Comparison of ENCODE assay signal across 11 mouse cellular contexts in the genomic region with DNA sequence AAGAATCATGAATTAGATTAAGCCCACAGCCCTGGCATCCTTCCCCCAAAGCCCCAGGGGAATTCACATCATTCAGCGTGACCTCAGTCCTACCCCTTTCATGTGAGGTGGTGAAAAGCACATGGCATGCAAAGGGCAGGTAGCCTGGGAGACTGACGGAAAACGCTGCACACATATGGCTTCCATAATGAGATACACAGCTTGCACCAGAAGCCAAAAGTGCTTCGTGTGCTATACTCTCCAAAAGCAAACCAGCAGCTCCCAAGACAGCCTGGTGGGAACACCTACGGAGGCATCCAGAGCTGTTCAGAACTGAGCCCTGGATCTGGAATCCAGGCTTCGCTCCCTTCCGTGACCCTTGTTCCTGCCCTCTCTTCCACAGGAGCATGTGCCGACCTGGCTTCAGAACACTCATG. TPM values are rescaled to one million over a fixed set of nuclear protein-coding genes. Genes with fewer than 3 reads are reported as not detected.
DNase-seq lines count a peak whose midpoint lies in the region; ATAC-seq and TF ChIP-seq lines count a peak whose summit lies in the region.
"Had no signal": no experiment of that assay in that cellular context is flagged by ENCODE, and none has a peak within 500 bp of the region (broad histone marks: within the 10 kb centered on the region; RNA-seq: fewer than 3 reads in every experiment).

No protein-coding gene starts in this region.

- no peak overlapping the region for H3K4me2 ChIP-seq in hindbrain, embryonic 12.5 days (replicated peaks)
- H3K4me2 ChIP-seq in midbrain, embryonic 13.5 days (replicated peaks): no peak overlapping the region
- H3K4me2 ChIP-seq: liver, embryonic 12.5 days had no signal

- TF ChIP-seq CTCF in gastrocnemius, adult 2 months (IDR thresholded peaks at IDR 0.05): no peak

- intact Hi-C loops in gastrocnemius, adult 2 months (cut with DNase I): no loop called here
- intact Hi-C loops in gastrocnemius, postnatal 14 days (cut with DNase I; ENCODE audit: low total_unique reads): no loop called here
- intact Hi-C loops in left cerebral cortex, postnatal 10 days (cut with DNase I): no loop called here

- ATAC-seq in hindbrain, embryonic 12.5 days (ENCODE audit: low FRiP score): 0 out of 2 replicates have a peak, but pooled peaks have one; percentile 46
- peak; percentile 65 for ATAC-seq in midbrain, embryonic 13.5 days
- ATAC-seq: liver, embryonic 12.5 days had no signal

- H3K9me3 ChIP-seq in hindbrain, embryonic 12.5 days (replicated peaks): no peaks in the 10 kb centered on the region
- H3K9me3 ChIP-seq in midbrain, embryonic 13.5 days: no peaks in the 10 kb centered on the region
- H3K9me3 ChIP-seq: liver, embryonic 12.5 days had no signal

- peaks cover 10% of the 10 kb centered on the region for H3K36me3 ChIP-seq in hindbrain, embryonic 12.5 days
- H3K36me3 ChIP-seq in midbrain, embryonic 13.5 days: peaks cover 27% of the 10 kb centered on the region

- peaks cover 18% of the 10 kb centered on the region for H3K4me1 ChIP-seq in hindbrain, embryonic 12.5 days
- peaks cover 24% of the 10 kb centered on the region for H3K4me1 ChIP-seq in midbrain, embryonic 13.5 days (replicated peaks)

- H3K27ac ChIP-seq in gastrocnemius, adult 2 months: peak overlapping the region; percentile 41; the same call in 1 of the 2 replicates
- peak overlapping the region; percentile 40; the same call in 1 of the 2 replicates for H3K27ac ChIP-seq in hindbrain, embryonic 12.5 days
- peak overlapping the region; percentile 60 for H3K27ac ChIP-seq in midbrain, embryonic 13.5 days
- H3K27ac ChIP-seq: liver, embryonic 12.5 days had no signal

- no peaks in the 10 kb centered on the region for H3K27me3 ChIP-seq in hindbrain, embryonic 12.5 days
- H3K27me3 ChIP-seq in midbrain, embryonic 13.5 days: no peaks in the 10 kb centered on the region
- H3K27me3 ChIP-seq: liver, embryonic 12.5 days had no signal

- WGBS in hindbrain, embryonic 12.5 days: 53% methylated on average over 8 of the region's 8 CpGs
- 72% methylated on average over 8 of the region's 8 CpGs for WGBS in midbrain, embryonic 13.5 days

- H3K9ac ChIP-seq in hindbrain, embryonic 12.5 days: no peak overlapping the region
- H3K9ac ChIP-seq in midbrain, embryonic 13.5 days (replicated peaks): 0 out of 2 replicates have a peak overlapping the region, but pooled peaks have one; percentile 3
- H3K9ac ChIP-seq: liver, embryonic 12.5 days had no signal

- no peak for DNase-seq in gastrocnemius, adult 2 months
- DNase-seq in gastrocnemius, postnatal 14 days: no peak
- DNase-seq in embryo, embryonic 11 days: peak; percentile 79
- no peak for DNase-seq in natural killer cell, adult 2 months (ENCODE audit: low spot score in 2 of 2)
- no peak for DNase-seq in left cerebral cortex, adult 18-20 months (ENCODE audit: low spot score in 2 of 2)
- no peak for DNase-seq in left cerebral cortex, postnatal 10 days (ENCODE audit: extremely low spot score in 1 of 2, low spot score in 2 of 2)
- DNase-seq: adrenal gland, postnatal 14 days; cerebellum, postnatal 25 days had no signal

- H3K4me3 ChIP-seq in gastrocnemius, adult 2 months: no peak overlapping the region
- H3K4me3 ChIP-seq in hindbrain, embryonic 12.5 days: no peak overlapping the region
- no peak overlapping the region for H3K4me3 ChIP-seq in midbrain, embryonic 13.5 days (replicated peaks)
- H3K4me3 ChIP-seq: liver, embryonic 12.5 days had no signal

RNA-seq across cellular contexts. Expression of gene Traf3ip2, which starts 41.3 kb away (rescaled TPM):
- total RNA-seq in gastrocnemius, adult 2 months (2021): 1 to 10 TPM; 5.5 to 9.0 TPM
- total RNA-seq in gastrocnemius, postnatal 14 days (2021): 1 to 10 TPM; 4.2 to 7.9 TPM
- 5.8 and 7.0 TPM in 2 replicates for polyA plus RNA-seq in hindbrain, embryonic 12.5 days (2016; fragmentation: Nextera tagmentation; extraction: Ambion mirVana)
- polyA plus RNA-seq in midbrain, embryonic 13.5 days (2015; fragmentation: Nextera tagmentation; extraction: Ambion mirVana): 4.1 and 5.9 TPM in 2 replicates
- total RNA-seq in left cerebral cortex, adult 18-20 months (2021): 1 to 10 TPM in 1 of 2 experiments, under 1 TPM in 1; 0.91 to 1.3 TPM
- 1 to 10 TPM in 1 of 2 experiments, under 1 TPM in 1; 0.47 to 1.2 TPM for total RNA-seq in left cerebral cortex, postnatal 10 days (2021)
